Mouse (Mus musculus) MEL-GATA-1-ER (cell line): ENCODE results near the gene Pik3cd.
"Not testable (repeated sequence)": the region's sequence is repeated elsewhere in the genome, so short reads cannot be mapped to it uniquely, and the experiment has no call there.

Experiments
- DNase-seq: peaks from one replicate; pipeline ENCODE4 v3.0.0-alpha.2; 2012; ENCODE audit warnings: low read depth; ENCODE audit errors: extremely low read depth

The Pik3cd gene

GRCm38 (mm10) chr4:149650493-149651193 lies 51.7 kb downstream of the Pik3cd start:
- DNase-seq: no peak

- DNase-seq: no peak
Measured at GRCm38 (mm10) chr4:149648031-149648805, 54.2 kb downstream of the Pik3cd start.

DNA sequence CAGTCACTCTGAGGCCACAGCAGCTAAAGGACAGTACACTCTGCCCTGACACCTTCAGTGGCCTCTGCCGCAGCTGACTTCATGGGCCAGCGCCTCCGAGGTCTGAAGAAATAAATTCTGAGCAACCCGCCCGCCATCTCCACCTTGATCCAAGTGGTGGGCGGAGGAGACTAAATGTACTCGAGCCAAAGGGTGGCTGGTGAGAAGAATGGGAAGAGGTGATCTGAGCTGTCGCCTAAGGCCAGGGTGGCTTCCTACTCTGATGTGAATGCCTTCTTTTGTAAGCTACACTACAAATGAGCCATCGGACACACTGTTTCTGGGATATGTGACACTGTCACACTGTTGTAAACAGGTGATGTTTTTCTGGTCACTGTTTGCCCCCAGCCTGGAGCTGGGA lies 56.6 kb downstream of the Pik3cd start:
- no peak for DNase-seq

GRCm38 (mm10) chr4:149641956-149642355 lies 60.4 kb downstream of the Pik3cd start:
- DNase-seq: no peak

DNA sequence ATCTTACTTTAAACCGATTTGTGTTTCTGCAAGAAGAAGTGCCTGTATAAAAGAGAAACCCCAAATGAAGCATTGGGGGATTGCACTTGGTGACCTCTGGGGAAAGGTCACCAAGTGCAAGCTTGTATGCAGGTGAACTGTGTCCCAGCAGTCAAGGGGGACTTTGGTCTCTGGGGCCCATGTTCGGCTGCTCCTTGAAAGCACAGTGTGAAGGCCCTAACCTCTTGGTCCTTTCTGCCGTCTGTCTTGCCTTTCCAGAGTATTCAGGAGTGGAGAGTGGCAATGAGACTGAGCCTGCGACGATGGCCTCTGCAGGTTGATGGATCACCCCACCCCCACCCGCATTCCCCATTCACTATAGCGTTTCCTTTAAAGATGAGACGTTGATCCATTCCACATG lies 61.0 kb downstream of the Pik3cd start:
- DNase-seq: no peak

DNA sequence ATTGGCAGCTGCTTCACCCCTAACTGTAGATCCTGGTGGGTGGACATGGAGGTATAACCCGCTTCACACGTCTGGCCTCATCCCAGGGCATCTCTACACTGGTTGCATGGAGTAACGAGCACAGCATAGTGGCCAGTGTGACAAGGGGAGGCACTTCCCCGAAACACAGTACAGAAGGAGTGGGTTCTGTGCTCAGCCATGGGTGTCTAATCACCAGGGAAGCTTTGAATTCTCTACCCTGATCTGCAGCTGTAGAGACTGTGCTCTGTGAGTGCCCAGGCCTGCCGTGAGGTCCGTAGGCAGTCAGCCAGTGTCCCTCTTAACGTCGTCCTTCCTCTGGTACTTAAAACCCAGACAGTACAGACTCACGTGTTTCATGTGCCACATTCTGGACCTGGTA lies 61.5 kb downstream of the Pik3cd start:
- no peak for DNase-seq

- DNase-seq: no peak
Measured at GRCm38 (mm10) chr4:149637942-149638341, 64.4 kb downstream of the Pik3cd start.

- no peak for DNase-seq
Measured at GRCm38 (mm10) chr4:149635915-149636415, 66.4 kb downstream of the Pik3cd start.

DNA sequence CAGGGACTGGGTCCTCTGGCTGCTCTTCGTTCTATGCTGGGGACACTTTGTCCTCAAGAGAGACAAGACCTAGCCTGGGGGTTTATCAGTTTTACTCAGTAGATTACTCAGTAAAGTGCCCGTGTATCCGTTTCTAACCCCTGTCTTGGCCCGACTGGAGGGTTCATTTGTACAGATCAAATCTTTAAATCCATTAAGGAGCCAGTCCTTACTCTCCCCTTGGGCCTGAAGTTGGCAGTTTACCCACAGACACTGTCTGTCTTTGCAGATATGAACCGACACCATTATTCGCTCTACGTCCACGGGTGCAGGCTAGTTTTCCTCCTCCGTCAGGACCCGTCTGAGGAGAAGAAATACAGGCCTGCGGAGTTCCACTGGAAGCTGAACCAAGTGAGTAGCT lies 67.4 kb downstream of the Pik3cd start:
- DNase-seq: no peak

- DNase-seq: no peak
Measured at GRCm38 (mm10) chr4:149634157-149634556, 68.2 kb downstream of the Pik3cd start.

DNA sequence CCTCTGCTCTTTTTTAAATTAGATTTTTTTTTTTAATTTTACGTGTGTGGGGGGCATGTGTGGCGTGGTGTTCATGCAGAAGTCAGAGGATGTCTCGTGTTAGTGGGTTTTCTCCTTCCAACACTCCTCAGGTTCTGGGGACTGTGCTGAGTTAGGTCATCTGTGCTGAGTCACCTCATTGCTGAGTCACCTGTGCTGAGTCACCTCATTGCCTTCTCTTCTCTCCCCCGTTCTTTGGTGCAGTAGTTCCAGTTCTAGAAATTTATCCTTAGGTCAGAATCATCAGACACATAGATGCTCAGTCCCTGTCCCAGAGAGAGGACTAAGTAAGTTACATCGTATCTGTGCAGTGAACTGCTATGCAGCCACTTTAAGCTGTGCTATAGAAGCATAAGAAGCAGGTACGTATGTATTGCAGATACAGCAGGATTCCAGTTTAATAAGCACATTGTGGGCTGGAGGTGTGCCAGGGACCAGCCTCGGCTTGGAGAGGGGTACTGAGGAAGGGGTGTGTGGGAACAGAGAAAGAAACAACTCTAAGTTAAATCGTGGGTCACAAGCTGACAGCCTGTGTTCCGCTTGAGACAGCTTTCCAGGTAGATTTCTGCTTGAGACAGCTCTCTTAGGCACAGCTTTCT lies 69.6 kb downstream of the Pik3cd start:
- DNase-seq: no peak

DNA sequence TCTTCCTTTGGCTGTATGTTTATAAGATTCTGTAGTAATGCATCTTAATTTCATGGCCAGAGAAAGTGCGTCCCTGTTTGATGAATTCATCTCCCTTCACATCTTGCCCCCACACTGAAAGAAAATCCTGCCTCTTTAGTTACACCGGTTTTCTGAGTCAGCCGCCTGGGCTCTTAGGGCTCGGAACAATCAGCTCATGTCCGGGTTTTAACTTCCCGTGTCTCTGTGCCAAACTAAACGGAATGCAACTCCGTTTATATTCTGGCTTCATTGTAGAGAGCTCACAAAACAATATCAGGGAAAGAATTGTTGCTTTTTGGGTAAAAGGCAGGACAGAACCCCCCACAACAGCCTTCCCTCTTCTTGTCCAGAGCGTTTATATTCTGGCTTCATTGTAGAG lies 73.6 kb downstream of the Pik3cd start:
- no peak for DNase-seq

DNA sequence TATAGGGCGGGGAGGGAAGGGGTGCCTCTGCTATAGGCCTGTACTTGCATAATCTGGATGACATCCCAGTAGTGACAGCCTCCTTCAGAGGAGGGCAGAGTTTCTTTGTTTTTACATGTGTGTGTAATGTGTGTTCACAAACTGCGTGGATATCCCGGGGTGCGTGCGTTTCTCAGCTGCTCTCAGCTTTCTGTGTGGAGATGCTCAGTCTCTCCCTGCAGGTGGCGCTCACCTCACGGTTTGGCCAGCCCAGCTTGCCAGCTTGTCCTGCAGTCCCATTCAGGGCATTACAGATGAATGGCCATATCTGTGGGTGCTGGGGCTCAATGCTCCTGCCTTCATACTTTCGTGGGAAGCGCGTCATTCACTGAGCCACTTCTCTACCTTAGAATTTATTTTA lies 74.0 kb downstream of the Pik3cd start:
- DNase-seq: no peak

GRCm38 (mm10) chr4:149626809-149627208 lies 75.6 kb downstream of the Pik3cd start:
- no peak for DNase-seq

GRCm38 (mm10) chr4:149623711-149624110 lies 78.7 kb downstream of the Pik3cd start:
- DNase-seq: no peak

- no peak for DNase-seq
Measured at GRCm38 (mm10) chr4:149621286-149621685, 81.1 kb downstream of the Pik3cd start.

DNA sequence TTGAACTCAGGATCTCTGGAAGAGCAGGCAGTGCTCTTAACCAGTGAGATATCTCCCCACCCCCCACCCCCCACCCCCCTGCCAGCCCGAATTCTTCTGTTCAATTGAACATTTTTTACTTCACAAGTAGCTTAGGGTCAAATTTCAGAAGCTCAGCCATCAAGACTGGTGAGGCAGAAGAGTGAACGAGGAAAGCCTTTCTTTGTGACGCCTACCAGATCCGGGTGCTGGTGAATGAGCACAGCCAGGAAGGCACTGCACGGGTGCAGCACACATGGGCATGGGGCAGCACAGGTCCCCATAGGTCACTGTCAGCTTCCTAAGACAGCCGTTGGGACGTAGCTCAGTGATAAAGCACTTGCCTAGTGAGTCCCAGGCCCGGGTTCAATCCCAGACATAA lies 82.4 kb downstream of the Pik3cd start:
- DNase-seq: no peak

GRCm38 (mm10) chr4:149616999-149617398 lies 85.4 kb downstream of the Pik3cd start:
- not testable (repeated sequence) for DNase-seq

DNA sequence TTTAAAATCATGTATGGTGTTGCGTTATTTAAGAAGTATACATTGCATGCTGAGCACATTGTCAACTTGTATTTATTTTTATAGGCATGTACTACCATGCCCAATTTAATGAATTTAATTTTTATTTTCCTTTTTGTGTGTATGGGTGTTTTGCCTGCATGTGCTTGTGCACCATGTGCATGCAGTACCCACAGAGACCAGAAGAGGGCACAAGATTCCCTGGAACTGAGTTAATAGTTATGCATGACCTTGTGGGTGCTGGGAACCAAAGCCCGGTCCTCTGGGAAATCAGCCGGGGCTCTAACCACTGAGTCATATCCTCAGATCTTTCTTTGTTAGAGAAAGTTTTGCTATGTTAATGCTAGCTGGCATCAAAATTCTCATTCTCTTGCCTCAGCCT lies 87.5 kb downstream of the Pik3cd start:
- DNase-seq: no peak

GRCm38 (mm10) chr4:149613497-149613896 lies 88.9 kb downstream of the Pik3cd start:
- DNase-seq: not testable (repeated sequence)

DNA sequence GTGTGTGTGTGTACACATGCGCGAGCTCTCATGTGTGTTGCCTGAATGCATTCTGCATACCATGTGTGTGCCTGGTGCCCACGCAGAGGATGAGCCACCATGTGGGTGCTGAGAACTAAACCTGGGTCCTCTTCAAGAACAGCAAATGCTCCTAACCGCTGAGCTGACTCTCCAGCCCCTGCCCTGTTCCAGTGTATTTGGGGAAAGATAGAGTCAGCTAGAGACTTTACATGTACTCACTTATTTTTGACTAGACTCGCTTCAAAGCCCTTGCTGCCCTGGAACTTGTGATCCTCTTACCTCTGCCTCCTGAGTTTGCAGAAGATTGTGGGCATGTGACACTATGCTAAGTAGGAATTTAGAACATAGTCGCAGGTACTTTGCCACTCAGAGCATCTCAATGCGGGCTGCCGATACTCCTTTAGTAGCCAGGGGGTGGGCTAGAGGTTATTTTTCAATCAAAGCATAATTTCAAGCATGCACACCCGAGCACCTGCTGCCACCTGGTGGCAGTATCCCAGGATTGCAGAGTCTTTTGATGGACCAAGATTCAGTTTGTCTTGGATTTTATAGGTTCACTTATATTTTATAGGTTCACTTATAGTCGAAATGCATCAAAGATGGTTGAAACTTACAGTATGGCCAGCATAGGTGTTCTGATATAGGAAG lies 90.9 kb downstream of the Pik3cd start:
- DNase-seq: no peak
